Mouse (Mus musculus): ENCODE results near the gene Krtap4-7. TPM values are rescaled to one million over a fixed set of nuclear protein-coding genes. Genes with fewer than 3 reads are reported as not detected.
A peak's percentile ranks its signal among the peaks of the same experiment; 100 is the strongest.

Gene Krtap4-7
- polyA plus RNA-seq, 1 experiment from 2014 or later, result 0.29 TPM

DNA sequence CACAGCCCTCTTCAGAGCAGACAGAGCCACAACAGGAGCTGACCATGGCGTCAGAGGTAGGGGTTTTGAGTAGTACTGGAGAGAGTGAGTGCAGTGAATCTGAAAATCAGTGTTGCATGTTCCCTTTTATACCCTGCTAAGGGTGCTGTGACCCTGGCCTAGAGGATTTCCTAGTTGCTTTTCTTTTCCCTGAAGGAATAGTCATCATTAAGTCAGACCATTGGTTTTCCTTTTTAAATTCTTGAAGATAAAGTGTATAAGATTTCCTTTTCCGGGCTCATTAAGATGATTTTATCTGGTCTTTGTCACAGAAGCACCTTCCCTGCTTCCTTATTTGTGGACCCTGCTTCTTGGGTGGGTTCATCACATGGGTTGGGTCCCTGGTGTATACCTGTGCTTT is 6.2 kb upstream of the Krtap4-7 start, which contains the start of gene Gm11555:
Gene Gm11555, minus strand, starts transcription at position 101 of the 400 bp plus-strand sequence.
- Histone ChIP-seq H3K36me3 (ENCODE audit: control insufficient read depth, insufficient read depth, low read length) (no peaks in the 10 kb centered on the region), H3K9me3 (ENCODE audit: control insufficient read depth, low read length) (no peaks in the 10 kb centered on the region), H3K27ac (replicated peaks; ENCODE audit: low read depth, low read length) (no peak within 1 kb of the TSS), H3K4me1 (ENCODE audit: control insufficient read depth, insufficient read depth, low read length) (no peaks in the 10 kb centered on the region), H3K27me3 (replicated peaks; ENCODE audit: control insufficient read depth, insufficient read depth, low read length) (no peaks in the 10 kb centered on the region), H3K4me3 (ENCODE audit: low read depth, low read length) (no peak within 1 kb of the TSS), H3K4me2 (ENCODE audit: low read depth, low read length) (no peak within 1 kb of the TSS), H3K9ac (ENCODE audit: low read depth, low read length) (no peak within 1 kb of the TSS)
- no peak for DNase-seq (ENCODE audit: low spot score)
- WGBS, result 78% methylated on average over 2 of the region's 2 CpGs
- ATAC-seq (ENCODE audit: low read depth), result no peak

- H3K27ac ChIP-seq (replicated peaks; ENCODE audit: low read depth, low read length), result no peak overlapping the region
- H3K9ac ChIP-seq (ENCODE audit: low read depth, low read length), result no peak overlapping the region
- no peaks in the 10 kb centered on the region for H3K9me3 ChIP-seq (ENCODE audit: control insufficient read depth, low read length)
- H3K27me3 ChIP-seq (replicated peaks; ENCODE audit: control insufficient read depth, insufficient read depth, low read length), result no peaks in the 10 kb centered on the region
- no peak overlapping the region for H3K4me2 ChIP-seq (ENCODE audit: low read depth, low read length)
- no peaks in the 10 kb centered on the region for H3K36me3 ChIP-seq (ENCODE audit: control insufficient read depth, insufficient read depth, low read length)
- H3K4me3 ChIP-seq (ENCODE audit: low read depth, low read length), result no peak overlapping the region
- 67% methylated on average over 15 of the region's 15 CpGs for WGBS
- no peaks in the 10 kb centered on the region for H3K4me1 ChIP-seq (ENCODE audit: control insufficient read depth, insufficient read depth, low read length)
- ATAC-seq (ENCODE audit: low read depth), result no peak
- peak; percentile 46 for DNase-seq (ENCODE audit: low spot score)
Measured at GRCm38 (mm10) chr11:99646444-99646843, 2.6 kb upstream of the Krtap4-7 start.

GRCm38 (mm10) chr11:99644351-99644750 is 462 bp upstream of the Krtap4-7 start:
- ATAC-seq (ENCODE audit: low read depth), result no peak
- H3K27ac ChIP-seq (replicated peaks; ENCODE audit: low read depth, low read length), result no peak overlapping the region
- no peak overlapping the region for H3K9ac ChIP-seq (ENCODE audit: low read depth, low read length)
- no peaks in the 10 kb centered on the region for H3K27me3 ChIP-seq (replicated peaks; ENCODE audit: control insufficient read depth, insufficient read depth, low read length)
- no peaks in the 10 kb centered on the region for H3K9me3 ChIP-seq (ENCODE audit: control insufficient read depth, low read length)
- no peaks in the 10 kb centered on the region for H3K4me1 ChIP-seq (ENCODE audit: control insufficient read depth, insufficient read depth, low read length)
- DNase-seq (ENCODE audit: low spot score), result no peak
- H3K36me3 ChIP-seq (ENCODE audit: control insufficient read depth, insufficient read depth, low read length), result no peaks in the 10 kb centered on the region
- no peak overlapping the region for H3K4me2 ChIP-seq (ENCODE audit: low read depth, low read length)
- H3K4me3 ChIP-seq (ENCODE audit: low read depth, low read length), result no peak overlapping the region
- 60% methylated on average over 3 of the region's 3 CpGs for whole genome bisulfite sequencing

DNA sequence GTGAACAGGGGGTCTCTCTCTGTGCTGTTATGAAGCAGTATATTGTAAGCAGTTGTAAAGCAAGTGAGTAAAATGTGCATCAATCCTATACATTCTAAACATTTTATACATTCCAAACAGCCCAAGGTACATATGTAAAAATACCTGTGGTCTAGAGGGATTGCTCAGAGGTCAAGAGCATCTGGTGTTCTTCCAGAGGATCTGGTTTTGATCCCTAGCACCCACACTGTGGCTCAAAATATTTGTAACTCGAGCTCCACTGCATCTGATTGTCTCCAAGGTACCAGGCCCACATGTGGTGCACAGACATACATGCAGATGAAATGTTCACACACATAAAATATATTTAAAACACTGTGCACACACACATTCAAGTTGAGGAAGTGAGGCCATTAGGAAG is 3.0 kb downstream of the Krtap4-7 start:
- WGBS, result 20% methylated on average over 1 of the region's 1 CpGs
- DNase-seq (ENCODE audit: low spot score) (peak; percentile 19), ATAC-seq (ENCODE audit: low read depth) (no peak)
- Histone ChIP-seq H3K27me3 (replicated peaks; ENCODE audit: control insufficient read depth, insufficient read depth, low read length) (no peaks in the 10 kb centered on the region), H3K4me1 (ENCODE audit: control insufficient read depth, insufficient read depth, low read length) (no peaks in the 10 kb centered on the region), H3K9ac (ENCODE audit: low read depth, low read length) (no peak overlapping the region), H3K4me3 (ENCODE audit: low read depth, low read length) (no peak overlapping the region), H3K9me3 (ENCODE audit: control insufficient read depth, low read length) (no peaks in the 10 kb centered on the region), H3K4me2 (ENCODE audit: low read depth, low read length) (no peak overlapping the region), H3K27ac (replicated peaks; ENCODE audit: low read depth, low read length) (no peak overlapping the region), H3K36me3 (ENCODE audit: control insufficient read depth, insufficient read depth, low read length) (no peaks in the 10 kb centered on the region)

- WGBS, result 57% methylated on average over 1 of the region's 1 CpGs
- no peaks in the 10 kb centered on the region for H3K9me3 ChIP-seq (ENCODE audit: control insufficient read depth, low read length)
- no peak overlapping the region for H3K4me2 ChIP-seq (ENCODE audit: low read depth, low read length)
- H3K4me1 ChIP-seq (ENCODE audit: control insufficient read depth, insufficient read depth, low read length), result no peaks in the 10 kb centered on the region
- peak; percentile 71 for DNase-seq (ENCODE audit: low spot score)
- no peak overlapping the region for H3K4me3 ChIP-seq (ENCODE audit: low read depth, low read length)
- H3K27me3 ChIP-seq (replicated peaks; ENCODE audit: control insufficient read depth, insufficient read depth, low read length), result no peaks in the 10 kb centered on the region; the same call in 1 of the 2 replicates
- no peaks in the 10 kb centered on the region for H3K36me3 ChIP-seq (ENCODE audit: control insufficient read depth, insufficient read depth, low read length)
- H3K27ac ChIP-seq (replicated peaks; ENCODE audit: low read depth, low read length), result no peak overlapping the region
- H3K9ac ChIP-seq (ENCODE audit: low read depth, low read length), result no peak overlapping the region
- no peak for ATAC-seq (ENCODE audit: low read depth)
Measured at GRCm38 (mm10) chr11:99637086-99637485, 6.8 kb downstream of the Krtap4-7 start.

DNA sequence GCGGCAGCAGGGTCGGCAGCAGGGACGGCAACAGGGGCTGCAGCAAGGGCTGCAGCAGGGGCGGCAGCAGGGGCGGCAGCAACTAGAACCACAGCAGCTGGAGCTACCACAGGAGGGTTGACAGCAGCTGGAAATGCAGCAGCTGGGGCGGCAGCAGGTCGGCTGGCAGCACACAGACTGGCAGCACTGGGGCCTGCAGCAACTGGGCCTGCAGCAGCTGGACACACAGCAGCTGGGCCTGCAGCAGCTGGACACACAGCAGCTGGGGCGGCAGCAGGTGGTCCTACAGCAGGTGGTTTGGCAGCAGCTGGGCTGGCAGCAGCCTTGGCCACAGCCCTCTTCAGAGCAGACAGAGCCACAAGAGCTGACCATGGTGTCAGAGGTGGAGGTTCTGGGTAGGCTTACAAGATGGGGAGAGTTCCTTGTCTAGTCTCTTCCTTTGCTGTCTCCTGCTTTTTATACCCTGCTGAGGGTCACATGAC is 9.2 kb downstream of the Krtap4-7 start, which contains the start of gene Krtap4-2:
Gene Krtap4-2, minus strand, starts transcription at position 432 of the 482 bp plus-strand sequence.
- no peak within 1 kb of the TSS for H3K4me2 ChIP-seq (ENCODE audit: low read depth, low read length)
- H3K9me3 ChIP-seq (ENCODE audit: control insufficient read depth, low read length), result no peaks in the 10 kb centered on the region
- H3K4me3 ChIP-seq (ENCODE audit: low read depth, low read length), result no peak within 1 kb of the TSS
- H3K36me3 ChIP-seq (ENCODE audit: control insufficient read depth, insufficient read depth, low read length), result no peaks in the 10 kb centered on the region
- DNase-seq (ENCODE audit: low spot score) (no peak), ATAC-seq (ENCODE audit: low read depth) (no peak)
- 21% methylated on average over 4 of the region's 8 CpGs for WGBS
- no peaks in the 10 kb centered on the region for H3K4me1 ChIP-seq (ENCODE audit: control insufficient read depth, insufficient read depth, low read length)
- H3K27ac ChIP-seq (replicated peaks; ENCODE audit: low read depth, low read length), result no peak within 1 kb of the TSS
- no peaks in the 10 kb centered on the region; the same call in 1 of the 2 replicates for H3K27me3 ChIP-seq (replicated peaks; ENCODE audit: control insufficient read depth, insufficient read depth, low read length)
- no peak within 1 kb of the TSS for H3K9ac ChIP-seq (ENCODE audit: low read depth, low read length)

- DNase-seq (ENCODE audit: low spot score) (no peak), ATAC-seq (ENCODE audit: low read depth) (no peak)
- H3K4me3 ChIP-seq (ENCODE audit: low read depth, low read length), result no peak overlapping the region
- WGBS, result 63% methylated on average over 2 of the region's 2 CpGs
- H3K4me2 ChIP-seq (ENCODE audit: low read depth, low read length), result no peak overlapping the region
- H3K36me3 ChIP-seq (ENCODE audit: control insufficient read depth, insufficient read depth, low read length), result no peaks in the 10 kb centered on the region
- no peak overlapping the region for H3K27ac ChIP-seq (replicated peaks; ENCODE audit: low read depth, low read length)
- no peaks in the 10 kb centered on the region; the same call in 1 of the 2 replicates for H3K27me3 ChIP-seq (replicated peaks; ENCODE audit: control insufficient read depth, insufficient read depth, low read length)
- no peak overlapping the region for H3K9ac ChIP-seq (ENCODE audit: low read depth, low read length)
- no peaks in the 10 kb centered on the region for H3K9me3 ChIP-seq (ENCODE audit: control insufficient read depth, low read length)
- no peaks in the 10 kb centered on the region for H3K4me1 ChIP-seq (ENCODE audit: control insufficient read depth, insufficient read depth, low read length)
Measured at GRCm38 (mm10) chr11:99633293-99633692, 10.6 kb downstream of the Krtap4-7 start.

DNA sequence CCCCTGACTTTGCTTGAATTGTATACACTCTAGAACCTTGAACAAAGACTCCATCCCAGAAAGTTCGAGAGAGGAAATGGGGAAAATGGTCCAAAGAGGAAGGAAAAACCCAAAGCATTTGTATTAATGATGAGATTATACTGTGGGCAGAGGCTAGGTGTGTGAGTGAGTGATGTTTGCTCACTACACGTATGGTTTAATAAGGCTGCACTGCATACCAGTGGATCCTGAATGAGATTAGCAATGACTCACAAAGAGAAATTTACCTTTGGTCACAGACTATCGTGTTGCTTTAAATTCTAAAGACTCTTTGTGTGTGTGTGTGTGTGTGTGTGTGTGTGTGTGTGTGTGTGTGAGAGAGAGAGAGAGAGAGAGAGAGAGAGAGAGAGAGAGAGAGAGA is 13.0 kb downstream of the Krtap4-7 start:
- H3K4me2 ChIP-seq (ENCODE audit: low read depth, low read length), result no peak overlapping the region
- H3K9me3 ChIP-seq (ENCODE audit: control insufficient read depth, low read length), result no peaks in the 10 kb centered on the region
- no peak overlapping the region for H3K4me3 ChIP-seq (ENCODE audit: low read depth, low read length)
- no peak overlapping the region for H3K27ac ChIP-seq (replicated peaks; ENCODE audit: low read depth, low read length)
- H3K4me1 ChIP-seq (ENCODE audit: control insufficient read depth, insufficient read depth, low read length), result no peaks in the 10 kb centered on the region
- ATAC-seq (ENCODE audit: low read depth) (no peak), DNase-seq (ENCODE audit: low spot score) (no peak)
- H3K9ac ChIP-seq (ENCODE audit: low read depth, low read length), result no peak overlapping the region
- H3K36me3 ChIP-seq (ENCODE audit: control insufficient read depth, insufficient read depth, low read length), result no peaks in the 10 kb centered on the region
- no peaks in the 10 kb centered on the region; the same call in 1 of the 2 replicates for H3K27me3 ChIP-seq (replicated peaks; ENCODE audit: control insufficient read depth, insufficient read depth, low read length)
- 71% methylated on average over 3 of the region's 3 CpGs for WGBS

GRCm38 (mm10) chr11:99628138-99628537 is 15.8 kb downstream of the Krtap4-7 start, which contains the start of gene Krtap4-1:
TSS of gene Krtap4-1 (minus strand) at chr11:99628238.
- 67% methylated on average over 4 of the region's 4 CpGs for WGBS
- Histone ChIP-seq H3K4me3 (ENCODE audit: low read depth, low read length) (no peak within 1 kb of the TSS), H3K4me1 (ENCODE audit: control insufficient read depth, insufficient read depth, low read length) (no peaks in the 10 kb centered on the region), H3K36me3 (ENCODE audit: control insufficient read depth, insufficient read depth, low read length) (no peaks in the 10 kb centered on the region), H3K4me2 (ENCODE audit: low read depth, low read length) (no peak within 1 kb of the TSS), H3K9me3 (ENCODE audit: control insufficient read depth, low read length) (no peaks in the 10 kb centered on the region), H3K9ac (ENCODE audit: low read depth, low read length) (no peak within 1 kb of the TSS), H3K27me3 (replicated peaks; ENCODE audit: control insufficient read depth, insufficient read depth, low read length) (no peaks in the 10 kb centered on the region), H3K27ac (replicated peaks; ENCODE audit: low read depth, low read length) (no peak within 1 kb of the TSS)
- no peak for DNase-seq (ENCODE audit: low spot score)
- no peak for ATAC-seq (ENCODE audit: low read depth)

Measured in embryonic facial prominence, embryonic 14.5 days (tissue).